Mouse (Mus musculus) bone marrow macrophage, adult 2 months (primary cell): ENCODE data around the gene Pkdcc.

Source experiments
- CTCF ChIP-seq: IDR thresholded peaks from 2 replicates; pipeline ENCODE4 v1.5.1; 2012; ENCODE audit warnings: low read depth, mild to moderate bottlenecking, low read length, moderate library complexity
- POLR2A ChIP-seq: IDR thresholded peaks from 2 replicates; pipeline ENCODE4 v1.6.1; 2012; ENCODE audit warnings: mild to moderate bottlenecking, low read depth, low read length, borderline replicate concordance

- TF ChIP-seq CTCF: no peak
- no peak for TF ChIP-seq POLR2A
Observed at GRCm38 (mm10) chr17:83219351-83220287, 4.5 kb downstream of the Pkdcc start.
